Mouse (Mus musculus) ES-E14 (cell line): ENCODE data around the gene Gfod2. TPM values are rescaled to one million over a fixed set of nuclear protein-coding genes. Genes with fewer than 3 reads are reported as not detected.

Experiments
- DNase-seq: peaks from one replicate; pipeline ENCODE4 v3.0.0-alpha.2; 2013; ENCODE audit warnings: low read depth, low spot score
- H3K27ac ChIP-seq: 2 replicates; pipeline ENCODE4 v1.5.1; 2012; ENCODE audit warnings: low read depth, mild to moderate bottlenecking, low read length, moderate library complexity, mixed read lengths; ENCODE audit not compliant: poor library complexity, insufficient read depth, severe bottlenecking
- H3K36me3 ChIP-seq: 2 replicates; pipeline ENCODE4 v1.6.1; 2012; ENCODE audit warnings: mild to moderate bottlenecking, low read length, moderate library complexity, mixed read lengths; ENCODE audit not compliant: control insufficient read depth, poor library complexity, insufficient read depth, severe bottlenecking
- H3K4me1 ChIP-seq, 2 experiments: fragments of 150-350 bp in 1 of 2; sonication (generic) in 1 of 2; 2 replicates each; pipeline ENCODE4 v1.6.1; 2012; ENCODE audit warnings: low read length in 2 of 2, mild to moderate bottlenecking in 1 of 2, mixed read lengths in 1 of 2; ENCODE audit not compliant: control insufficient read depth in 2 of 2, insufficient read depth in 2 of 2, poor library complexity in 1 of 2
- H3K4me3 ChIP-seq, 2 experiments: fragments of 150-350 bp in 1 of 2; sonication (generic) in 1 of 2; 2 replicates each; pipeline ENCODE4 v1.5.1; 2012; ENCODE audit warnings: low read length in 2 of 2, low read depth in 1 of 2, mild to moderate bottlenecking in 1 of 2, mixed read lengths in 1 of 2; ENCODE audit not compliant: insufficient read depth in 1 of 2, poor library complexity in 1 of 2, severe bottlenecking in 1 of 2
- H3K9ac ChIP-seq: 2 replicates; pipeline ENCODE4 v1.6.1; 2012; ENCODE audit warnings: low read depth, mild to moderate bottlenecking, low read length, mixed read lengths; ENCODE audit not compliant: poor library complexity, insufficient read depth, severe bottlenecking
- H3K9me3 ChIP-seq: fragments of 150-350 bp; sonication (generic); 2 replicates; pipeline ENCODE4 v1.6.1; 2012; ENCODE audit warnings: low read depth, mild to moderate bottlenecking, low read length; ENCODE audit not compliant: control insufficient read depth, insufficient read depth
- CHD2 ChIP-seq: IDR thresholded peaks from 2 replicates; pipeline ENCODE4 v1.6.1; 2014; ENCODE audit warnings: mild to moderate bottlenecking, low read depth, low read length, inconsistent platforms
- HCFC1 ChIP-seq: IDR thresholded peaks from 2 replicates; pipeline ENCODE4 v1.6.1; 2012; ENCODE audit warnings: low read length, inconsistent platforms, borderline replicate concordance; ENCODE audit not compliant: insufficient read depth
- MAFK ChIP-seq: IDR thresholded peaks from 2 replicates; pipeline ENCODE4 v1.6.1; 2014; ENCODE audit warnings: mild to moderate bottlenecking, low read depth, low read length, inconsistent platforms; ENCODE audit not compliant: insufficient read depth
- ZC3H11A ChIP-seq: IDR thresholded peaks from 2 replicates; pipeline ENCODE4 v1.6.1; 2012; ENCODE audit warnings: low read depth, mild to moderate bottlenecking, inconsistent platforms, low read length, borderline replicate concordance
- ZNF384 ChIP-seq: IDR thresholded peaks from 2 replicates; pipeline ENCODE4 v1.6.1; 2012; ENCODE audit warnings: low read depth, low read length, inconsistent platforms
- in situ Hi-C, 2 experiments: fragments of 600-800 bp; cut with MboI; formaldehyde crosslinking; loops; one replicate each; pipeline ENCODE4 v1.15.1; 2025; ENCODE audit warnings: low sequenced_read_pairs in 2 of 2, inconsistent platforms in 1 of 2; ENCODE audit not compliant: unreplicated experiment in 2 of 2
- total RNA-seq: library from RNA; depleted of rRNA; stranded (reverse); fragments of 300-350 nt; gene quantifications from 2 replicates; pipeline ENCODE4 v1.2.3, GENCODE M21; 2012

The Gfod2 gene
- total RNA-seq, 1 experiment: 11.0 TPM

- DNase-seq: no peak
- Histone ChIP-seq H3K36me3 (peaks cover 14% of the 10 kb centered on the region; the same call in 1 of the 2 replicates), H3K4me3 (no peak overlapping the region), H3K9ac (no peak overlapping the region), H3K9me3 (no peaks in the 10 kb centered on the region), H3K4me1 (peaks cover 2 to 7% of the 10 kb centered on the region in 2 experiments; a peak in 1 of 4 replicates), H3K27ac (no peak overlapping the region)
- in situ Hi-C loops: no loop called here
- TF ChIP-seq MAFK (no peak), ZNF384 (no peak), CHD2 (no peak), ZC3H11A (no peak), HCFC1 (no peak)
Observed at GRCm38 (mm10) chr8:105697196-105697780, 61.2 kb downstream of the Gfod2 start.

- H3K9me3 ChIP-seq: no peaks in the 10 kb centered on the region
- H3K27ac ChIP-seq: no peak overlapping the region
- no peak for DNase-seq
- no peak for TF ChIP-seq ZNF384
- peaks cover 2 to 4% of the 10 kb centered on the region in 2 experiments; a peak in 1 of 4 replicates for H3K4me1 ChIP-seq
- peaks cover 14% of the 10 kb centered on the region; the same call in 1 of the 2 replicates for H3K36me3 ChIP-seq
- no peak overlapping the region for H3K9ac ChIP-seq
- in situ Hi-C loops: no loop called here
- peak overlapping the region in 1 of 2 experiments; percentile 24; a peak in 1 of 4 replicates for H3K4me3 ChIP-seq
Observed at GRCm38 (mm10) chr8:105695080-105695780, 63.2 kb downstream of the Gfod2 start.

GRCm38 (mm10) chr8:105694051-105694799, 64.2 kb downstream of the Gfod2 start:
- Histone ChIP-seq H3K4me1 (peaks cover 0 to 2% of the 10 kb centered on the region in 2 experiments; a peak in 1 of 4 replicates), H3K36me3 (peaks cover 14% of the 10 kb centered on the region; the same call in 1 of the 2 replicates), H3K4me3 (peak overlapping the region; percentile 58 to 67), H3K9ac (no peak overlapping the region), H3K9me3 (no peaks in the 10 kb centered on the region), H3K27ac (no peak overlapping the region)
- in situ Hi-C loops: no loop called here
- no peak for DNase-seq
- TF ChIP-seq MAFK (no peak), ZNF384 (no peak), ZC3H11A (no peak), CHD2 (no peak), HCFC1 (no peak)

- peaks cover 0 to 2% of the 10 kb centered on the region in 2 experiments; a peak in 2 of 4 replicates for H3K4me1 ChIP-seq
- H3K36me3 ChIP-seq: peaks cover 12% of the 10 kb centered on the region; the same call in 1 of the 2 replicates
- no peak; the same call in 1 of the 2 replicates for TF ChIP-seq HCFC1
- no peak for TF ChIP-seq MAFK
- TF ChIP-seq ZC3H11A: no peak
- no peak for TF ChIP-seq ZNF384
- TF ChIP-seq CHD2: no peak
- in situ Hi-C loops: no loop called here
- no peak overlapping the region for H3K9ac ChIP-seq
- DNase-seq: peak; percentile 60
- peak overlapping the region; percentile 58 to 67 for H3K4me3 ChIP-seq
- H3K9me3 ChIP-seq: no peaks in the 10 kb centered on the region
- no peak overlapping the region for H3K27ac ChIP-seq
Observed at GRCm38 (mm10) chr8:105693648-105694047, 64.8 kb downstream of the Gfod2 start.
